Mouse (Mus musculus) intestine, embryonic 15.5 days (tissue): ENCODE measurements at regions not wholly inside any gene's neighbourhood (a gene's known extent, or its start where the extent isn't known, plus 50 kb on each side); places are given as distances from the start of the nearest gene placed in this dataset.
A peak's percentile ranks its signal among the peaks of the same experiment; 100 is the strongest.

Experiments used
- ATAC-seq: fragments of 200-750 bp; cut with Nextera tagmentation; 2 replicates; pipeline ENCODE4 v1.8.0; 2017; ENCODE audit warnings: moderate TSS enrichment, moderate library complexity
- H3K27ac ChIP-seq: fragments of 300-500 bp; sonication (generic); 2 replicates; pipeline ENCODE4 v1.5.1; 2015; ENCODE audit warnings: mild to moderate bottlenecking, inconsistent platforms
- H3K27me3 ChIP-seq: fragments of 300-500 bp; sonication (generic); replicated peaks from 2 replicates; pipeline ENCODE4 v1.6.1; 2015; ENCODE audit warnings: inconsistent platforms
- H3K36me3 ChIP-seq: fragments of 300-500 bp; sonication (generic); 2 replicates; pipeline ENCODE4 v1.6.1; 2015; ENCODE audit warnings: inconsistent platforms
- H3K4me1 ChIP-seq: fragments of 300-500 bp; sonication (generic); replicated peaks from 2 replicates; pipeline ENCODE4 v1.6.1; 2015; ENCODE audit warnings: inconsistent platforms
- H3K4me2 ChIP-seq: fragments of 300-500 bp; sonication (generic); replicated peaks from 2 replicates; pipeline ENCODE4 v1.6.1; 2015; ENCODE audit warnings: mild to moderate bottlenecking, inconsistent platforms
- H3K4me3 ChIP-seq: fragments of 300-500 bp; sonication (generic); replicated peaks from 2 replicates; pipeline ENCODE4 v1.5.1; 2015; ENCODE audit warnings: inconsistent platforms
- H3K9ac ChIP-seq: fragments of 300-500 bp; sonication (generic); 2 replicates; pipeline ENCODE4 v1.6.1; 2015; ENCODE audit warnings: inconsistent platforms
- H3K9me3 ChIP-seq: fragments of 300-500 bp; sonication (generic); 2 replicates; pipeline ENCODE4 v1.6.1; 2016; ENCODE audit warnings: inconsistent platforms
- WGBS: fragments of 180-500 bp; shearing (Covaris S2); methylation state at CpG from one replicate; pipeline ENCODE4 v1.1.7; 2015; 5-methylcytosine and 5-hydroxymethylcytosine counted together

DNA sequence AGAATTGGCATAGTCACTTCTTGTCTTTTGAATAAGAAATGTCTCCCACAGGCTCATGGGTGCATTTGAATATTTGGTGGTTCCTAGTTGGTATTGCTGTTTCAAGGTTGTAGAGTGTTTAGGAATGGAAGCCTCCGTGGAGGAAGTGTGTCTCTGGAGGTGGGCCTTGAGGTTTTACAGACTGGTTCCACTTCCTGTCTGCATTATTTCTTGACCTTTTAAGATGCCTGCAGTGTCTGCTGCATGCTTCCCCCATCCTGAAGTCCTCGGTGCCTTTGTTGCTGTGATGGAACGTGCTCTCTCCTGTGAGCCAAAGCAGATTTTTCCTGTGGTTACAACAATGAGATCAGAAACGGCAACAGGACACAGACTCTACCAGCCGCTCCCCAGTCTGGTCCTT lies 299.4 kb upstream of the Gadl1 start:
- no peak for ATAC-seq
- H3K27ac ChIP-seq, result no peak overlapping the region
- no peak overlapping the region for H3K4me2 ChIP-seq
- H3K27me3 ChIP-seq, result no peaks in the 10 kb centered on the region
- no peaks in the 10 kb centered on the region for H3K4me1 ChIP-seq
- 73% methylated on average over 5 of the region's 5 CpGs for WGBS
- H3K4me3 ChIP-seq, result no peak overlapping the region
- no peaks in the 10 kb centered on the region for H3K36me3 ChIP-seq
- no peaks in the 10 kb centered on the region for H3K9me3 ChIP-seq
- H3K9ac ChIP-seq, result no peak overlapping the region

- Histone ChIP-seq H3K9ac (no peak overlapping the region), H3K27me3 (no peaks in the 10 kb centered on the region), H3K27ac (no peak overlapping the region), H3K9me3 (no peaks in the 10 kb centered on the region), H3K4me1 (no peaks in the 10 kb centered on the region), H3K4me3 (no peak overlapping the region), H3K36me3 (no peaks in the 10 kb centered on the region), H3K4me2 (no peak overlapping the region)
- ATAC-seq, result no peak
- 89% methylated on average over 5 of the region's 5 CpGs for WGBS
Observed at GRCm38 (mm10) chr9:115611713-115612112, 297.5 kb upstream of the Gadl1 start.

GRCm38 (mm10) chr9:115612908-115613307 lies 296.3 kb upstream of the Gadl1 start:
- Histone ChIP-seq H3K27ac (no peak overlapping the region), H3K4me2 (no peak overlapping the region), H3K4me1 (no peaks in the 10 kb centered on the region), H3K27me3 (no peaks in the 10 kb centered on the region), H3K9me3 (no peaks in the 10 kb centered on the region), H3K4me3 (no peak overlapping the region), H3K36me3 (no peaks in the 10 kb centered on the region), H3K9ac (no peak overlapping the region)
- 53% methylated on average over 6 of the region's 6 CpGs for WGBS
- ATAC-seq, result no peak

DNA sequence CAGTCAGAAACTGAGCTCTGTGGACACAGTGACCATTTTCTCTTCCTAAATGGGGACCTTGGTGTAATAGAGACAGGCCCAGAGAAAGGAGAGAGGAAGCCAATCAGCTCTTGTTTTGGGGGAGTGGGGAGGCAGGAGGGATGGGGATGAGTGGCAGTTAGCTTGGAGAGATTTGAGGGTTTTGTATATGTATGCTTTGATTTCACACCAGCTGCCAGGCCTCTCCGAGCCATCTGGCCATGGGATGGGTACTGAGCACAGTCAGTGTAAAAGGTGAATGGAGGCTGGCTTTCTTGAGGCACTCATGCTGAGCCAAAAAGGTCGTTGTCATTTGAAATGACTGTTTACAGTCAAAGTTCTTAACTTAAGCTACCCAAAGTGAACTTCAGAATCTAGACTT lies 295.2 kb upstream of the Gadl1 start:
- Histone ChIP-seq H3K9ac (no peak overlapping the region), H3K27ac (no peak overlapping the region), H3K9me3 (no peaks in the 10 kb centered on the region), H3K4me3 (no peak overlapping the region), H3K27me3 (no peaks in the 10 kb centered on the region), H3K4me1 (no peaks in the 10 kb centered on the region), H3K4me2 (no peak overlapping the region), H3K36me3 (no peaks in the 10 kb centered on the region)
- 70% methylated on average over 2 of the region's 2 CpGs for WGBS
- no peak for ATAC-seq

DNA sequence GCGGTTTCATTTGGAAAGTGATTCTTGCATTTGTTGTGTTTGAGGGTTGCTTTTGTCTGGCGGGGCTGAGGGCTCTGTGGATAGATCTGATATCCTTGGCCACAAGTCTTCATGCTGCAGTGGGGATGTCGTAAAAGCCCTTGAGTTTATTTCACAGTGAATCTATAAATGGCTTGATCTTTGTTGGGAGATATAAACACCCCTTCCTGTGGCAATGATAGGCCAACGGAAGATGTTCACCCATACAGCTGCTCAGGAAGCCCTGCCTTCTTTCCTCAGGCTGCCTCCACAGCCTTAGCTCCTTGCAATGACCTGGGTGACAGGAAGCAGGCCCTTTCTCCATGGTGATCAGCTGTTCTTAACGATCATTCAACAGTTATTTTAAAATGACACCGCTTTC lies 291.3 kb upstream of the Gadl1 start:
- H3K4me2 ChIP-seq, result no peak overlapping the region
- no peak for ATAC-seq
- no peaks in the 10 kb centered on the region for H3K27me3 ChIP-seq
- no peaks in the 10 kb centered on the region for H3K9me3 ChIP-seq
- H3K4me1 ChIP-seq, result no peaks in the 10 kb centered on the region
- H3K9ac ChIP-seq, result no peak overlapping the region
- no peaks in the 10 kb centered on the region for H3K36me3 ChIP-seq
- no peak overlapping the region for H3K27ac ChIP-seq
- H3K4me3 ChIP-seq, result no peak overlapping the region
- 67% methylated on average over 6 of the region's 6 CpGs for WGBS

- Histone ChIP-seq H3K27me3 (no peaks in the 10 kb centered on the region), H3K9ac (no peak overlapping the region), H3K9me3 (no peaks in the 10 kb centered on the region), H3K4me2 (no peak overlapping the region), H3K27ac (no peak overlapping the region), H3K36me3 (no peaks in the 10 kb centered on the region), H3K4me1 (peaks cover 10% of the 10 kb centered on the region; the same call in 1 of the 2 replicates), H3K4me3 (no peak overlapping the region)
- WGBS, result 33% methylated on average over 5 of the region's 5 CpGs
- 0 out of 2 replicates have a peak, but pooled peaks have one; percentile 20 for ATAC-seq
Observed at GRCm38 (mm10) chr9:115623948-115624347, 285.3 kb upstream of the Gadl1 start.

DNA sequence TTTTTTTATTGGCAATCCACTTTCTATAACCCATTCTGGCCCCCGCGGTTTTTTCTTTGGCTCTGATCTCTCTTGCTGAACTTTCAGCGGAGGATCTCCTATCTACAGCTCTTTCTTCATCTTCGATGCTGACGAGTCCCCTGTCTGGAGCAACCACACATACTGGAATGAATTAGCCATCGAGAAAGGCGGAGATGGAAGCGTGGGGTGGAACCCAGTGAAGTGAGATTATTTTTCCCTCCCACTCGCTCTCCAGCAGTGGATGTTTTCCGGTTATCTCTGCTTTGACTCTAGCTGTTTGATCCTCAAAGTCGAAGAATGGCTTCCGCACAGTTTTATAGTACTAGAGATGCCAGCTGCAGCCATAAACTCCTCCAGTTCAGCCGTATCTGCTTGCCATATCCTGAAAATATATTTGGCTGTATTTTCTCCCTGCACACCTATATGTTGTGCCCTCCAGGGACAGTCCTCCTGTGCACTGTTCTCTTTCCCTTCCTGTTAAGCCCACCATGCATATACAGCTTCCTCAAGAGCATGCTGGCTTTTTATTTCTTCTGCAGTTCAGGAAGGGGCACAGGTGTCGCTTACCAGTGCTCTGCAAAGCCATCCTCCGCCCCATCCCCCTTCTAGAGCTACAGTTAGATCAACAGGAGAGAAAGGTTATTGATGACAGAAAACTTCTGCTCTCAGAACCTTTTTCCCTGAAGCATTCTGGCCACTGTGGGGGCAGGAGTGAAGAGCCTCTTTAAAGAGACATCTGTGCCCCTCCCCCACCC lies 284.3 kb upstream of the Gadl1 start:
- 59% methylated on average over 15 of the region's 15 CpGs for WGBS
- ATAC-seq, result no peak
- Histone ChIP-seq H3K27me3 (no peaks in the 10 kb centered on the region), H3K9me3 (no peaks in the 10 kb centered on the region), H3K4me2 (no peak overlapping the region), H3K27ac (no peak overlapping the region), H3K36me3 (no peaks in the 10 kb centered on the region), H3K9ac (no peak overlapping the region), H3K4me1 (peaks cover 10% of the 10 kb centered on the region; the same call in 1 of the 2 replicates), H3K4me3 (no peak overlapping the region)

DNA sequence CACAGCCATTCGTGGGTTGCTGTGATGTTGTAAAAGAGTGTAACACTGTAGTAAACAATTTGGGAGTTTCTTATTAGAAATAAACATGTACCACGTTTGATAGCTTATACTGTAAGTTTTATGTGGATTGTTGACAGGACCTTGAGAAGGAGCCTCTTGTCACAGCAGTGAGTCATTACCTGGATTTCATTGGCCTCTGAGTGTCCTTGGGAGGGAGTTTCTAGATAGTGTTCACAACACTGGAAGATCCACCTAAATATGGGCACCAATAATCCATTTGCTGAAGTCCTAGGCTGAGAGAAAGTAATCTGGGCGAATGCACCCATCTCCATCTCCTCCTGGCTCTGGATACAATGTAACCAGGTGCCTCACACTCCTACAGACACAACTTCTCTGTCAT lies 281.7 kb upstream of the Gadl1 start:
- no peak overlapping the region for H3K4me2 ChIP-seq
- no peak overlapping the region for H3K9ac ChIP-seq
- WGBS, result 59% methylated on average over 3 of the region's 3 CpGs
- H3K27me3 ChIP-seq, result no peaks in the 10 kb centered on the region
- H3K4me3 ChIP-seq, result no peak overlapping the region
- no peaks in the 10 kb centered on the region for H3K36me3 ChIP-seq
- peaks cover 10% of the 10 kb centered on the region; the same call in 1 of the 2 replicates for H3K4me1 ChIP-seq
- ATAC-seq, result no peak
- no peaks in the 10 kb centered on the region for H3K9me3 ChIP-seq
- no peak overlapping the region for H3K27ac ChIP-seq

- H3K4me2 ChIP-seq, result no peak overlapping the region
- no peak overlapping the region for H3K4me3 ChIP-seq
- H3K9ac ChIP-seq, result no peak overlapping the region
- no peaks in the 10 kb centered on the region for H3K27me3 ChIP-seq
- no peaks in the 10 kb centered on the region for H3K36me3 ChIP-seq
- no peak overlapping the region for H3K27ac ChIP-seq
- WGBS, result 59% methylated on average over 6 of the region's 6 CpGs
- no peaks in the 10 kb centered on the region for H3K4me1 ChIP-seq
- H3K9me3 ChIP-seq, result no peaks in the 10 kb centered on the region
- ATAC-seq, result no peak
Observed at GRCm38 (mm10) chr9:115637114-115637513, 272.1 kb upstream of the Gadl1 start.

DNA sequence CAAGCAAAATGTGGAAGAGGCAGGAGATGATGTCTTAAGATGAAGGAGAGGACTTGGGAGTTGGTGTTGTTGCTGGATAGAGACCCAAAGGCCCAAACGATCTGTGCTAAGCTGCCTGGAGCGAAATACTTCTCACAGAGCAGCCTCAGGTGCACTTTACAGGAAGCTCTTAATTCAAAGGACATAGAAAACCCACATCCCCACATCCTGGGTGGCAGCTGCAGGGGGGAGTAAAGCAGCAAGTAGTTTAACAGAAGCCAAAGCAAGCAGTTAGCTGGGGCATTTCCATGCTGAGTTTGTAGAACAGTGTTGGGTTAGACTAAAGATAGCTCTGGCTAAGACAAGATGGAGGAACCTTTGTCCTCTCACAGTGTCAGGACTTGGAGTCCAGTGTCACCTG lies 268.5 kb upstream of the Gadl1 start:
- no peaks in the 10 kb centered on the region for H3K9me3 ChIP-seq
- WGBS, result 91% methylated on average over 2 of the region's 2 CpGs
- no peak for ATAC-seq
- no peaks in the 10 kb centered on the region for H3K4me1 ChIP-seq
- no peak overlapping the region for H3K27ac ChIP-seq
- H3K27me3 ChIP-seq, result no peaks in the 10 kb centered on the region
- no peak overlapping the region for H3K4me3 ChIP-seq
- H3K4me2 ChIP-seq, result no peak overlapping the region
- H3K36me3 ChIP-seq, result no peaks in the 10 kb centered on the region
- H3K9ac ChIP-seq, result no peak overlapping the region

DNA sequence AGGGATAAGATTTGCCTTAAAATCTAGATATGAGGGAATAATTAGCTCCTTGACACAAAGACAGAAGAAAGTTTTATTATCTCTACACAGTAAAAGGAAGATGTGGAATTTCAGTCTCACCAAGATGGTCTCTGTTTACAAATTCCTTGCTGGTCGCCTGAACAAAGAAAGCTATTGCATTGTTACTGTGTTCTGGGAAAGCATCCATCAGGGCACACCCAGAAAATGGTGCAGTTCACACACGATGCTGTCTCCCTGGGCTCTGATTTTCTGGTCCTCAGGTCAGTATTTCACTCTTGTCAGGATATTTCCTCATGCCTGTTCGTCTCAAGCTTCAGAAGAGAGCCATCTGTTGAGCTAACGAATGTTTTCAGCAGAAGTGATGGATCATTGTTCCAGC lies 267.2 kb upstream of the Gadl1 start:
- no peak overlapping the region for H3K4me3 ChIP-seq
- H3K9me3 ChIP-seq, result no peaks in the 10 kb centered on the region
- WGBS, result 22% methylated on average over 4 of the region's 4 CpGs
- no peak overlapping the region for H3K9ac ChIP-seq
- H3K36me3 ChIP-seq, result no peaks in the 10 kb centered on the region
- H3K27me3 ChIP-seq, result no peaks in the 10 kb centered on the region
- no peak for ATAC-seq
- H3K4me2 ChIP-seq, result no peak overlapping the region
- H3K27ac ChIP-seq, result no peak overlapping the region
- H3K4me1 ChIP-seq, result no peaks in the 10 kb centered on the region

DNA sequence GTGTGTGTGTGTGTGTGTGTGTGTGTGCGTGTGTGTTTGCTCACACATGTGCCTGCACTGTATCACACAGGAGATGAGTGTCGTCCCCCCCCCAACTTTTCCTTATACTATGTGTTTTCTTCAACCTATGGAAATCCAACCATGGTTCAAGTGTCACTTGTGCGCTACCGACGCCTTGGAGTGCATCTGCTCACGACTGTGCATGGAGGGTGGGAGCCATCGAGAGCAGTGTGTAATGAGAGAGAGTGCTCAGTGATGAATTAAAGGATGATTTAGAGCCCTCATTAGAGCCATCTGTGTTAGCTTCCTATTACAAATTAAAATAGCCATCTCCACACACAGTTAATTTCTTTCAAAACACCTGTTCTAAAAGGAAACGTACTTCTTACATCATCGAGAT lies 264.3 kb upstream of the Gadl1 start:
- no peaks in the 10 kb centered on the region for H3K9me3 ChIP-seq
- WGBS, result 81% methylated on average over 9 of the region's 9 CpGs
- no peak for ATAC-seq

GRCm38 (mm10) chr9:115646226-115646625 lies 263.0 kb upstream of the Gadl1 start:
- Histone ChIP-seq H3K27me3 (no peaks in the 10 kb centered on the region), H3K4me3 (no peak overlapping the region), H3K36me3 (no peaks in the 10 kb centered on the region), H3K9ac (no peak overlapping the region), H3K4me2 (no peak overlapping the region), H3K27ac (no peak overlapping the region), H3K4me1 (no peaks in the 10 kb centered on the region), H3K9me3 (no peaks in the 10 kb centered on the region)
- ATAC-seq, result no peak
- WGBS, result 64% methylated on average over 7 of the region's 7 CpGs

More for the DNA sequence above, 264.3 kb upstream of the Gadl1 start:
- Histone ChIP-seq H3K4me2 (no peak overlapping the region), H3K27me3 (no peaks in the 10 kb centered on the region), H3K4me3 (no peak overlapping the region), H3K4me1 (no peaks in the 10 kb centered on the region), H3K36me3 (no peaks in the 10 kb centered on the region), H3K9ac (no peak overlapping the region), H3K27ac (no peak overlapping the region)
